Mouse (Mus musculus): Measurements from ENCODE around the gene Emx1.

DNA sequence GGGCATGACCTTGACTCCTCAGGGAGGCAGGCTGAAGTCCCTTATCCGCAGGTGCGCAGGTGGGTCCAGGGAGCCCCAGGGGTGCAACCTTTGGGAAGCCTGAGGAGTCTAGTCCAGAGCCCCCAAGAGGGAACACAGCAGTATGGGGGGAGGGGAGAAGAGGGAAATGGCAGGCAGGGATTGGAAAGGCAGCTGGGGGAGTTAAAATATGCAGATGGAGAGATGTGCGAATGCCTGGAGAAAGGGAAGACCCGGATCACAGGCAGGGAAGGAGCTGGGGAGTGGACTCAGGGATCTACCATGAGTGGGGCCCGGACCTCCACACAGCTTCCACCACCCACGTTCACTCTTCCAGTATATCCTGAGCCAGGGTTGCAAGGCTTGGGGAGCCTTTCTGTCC lies 44.2 kb downstream of the Emx1 start:
- TF ChIP-seq CTCF (IDR thresholded peaks at IDR 0.05) (no peak), EP300 (IDR thresholded peaks at IDR 0.05) (no peak)

Measured in lung, postnatal 0 days (tissue).